Mouse (Mus musculus): ENCODE results near the gene Wdr1.
"Not testable (repeated sequence)": the region's sequence is repeated elsewhere in the genome, so short reads cannot be mapped to it uniquely, and the experiment has no call there.

Wdr1 gene

DNA sequence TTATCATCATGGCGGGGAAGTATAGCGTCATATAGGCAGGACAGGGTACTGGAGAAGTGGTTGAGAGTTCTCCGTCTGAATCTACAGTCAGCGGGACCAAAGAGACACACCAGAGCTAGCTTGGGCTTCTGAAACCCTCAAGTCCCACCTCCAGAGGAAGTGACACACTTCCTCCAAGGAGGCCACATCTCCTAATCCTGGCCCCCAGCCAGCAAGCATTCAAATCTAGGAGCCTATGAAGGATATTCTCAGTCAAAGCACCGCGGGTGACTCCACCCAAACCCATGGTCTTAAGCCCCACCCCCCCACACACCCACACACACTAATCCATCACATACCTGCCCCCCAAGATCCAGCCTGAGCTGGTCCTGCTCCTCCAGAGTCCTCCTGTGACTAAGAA is 69.1 kb downstream of the Wdr1 start:
- DNase-seq (ENCODE audit: low spot score): peak; percentile 18

DNA sequence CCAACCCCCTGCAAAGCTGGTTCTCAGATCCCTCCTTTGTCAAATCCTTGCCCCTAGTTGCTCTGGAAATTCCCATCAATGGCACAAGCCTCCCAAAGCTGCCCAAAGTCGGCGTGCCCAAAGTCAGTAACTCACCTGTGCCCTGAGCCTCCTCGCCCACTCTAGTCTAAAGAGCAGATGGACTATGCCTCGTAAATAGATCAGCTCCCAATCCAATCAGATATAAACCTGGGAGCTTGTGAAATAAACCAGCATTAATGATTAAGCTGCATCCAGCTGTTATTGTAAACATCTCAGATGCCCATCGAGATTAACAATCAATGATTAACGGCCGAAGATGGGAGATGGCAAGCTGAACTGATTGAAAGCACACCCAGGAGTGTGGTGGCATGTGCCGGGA is 71.3 kb downstream of the Wdr1 start:
- DNase-seq (ENCODE audit: low spot score): no peak

DNA sequence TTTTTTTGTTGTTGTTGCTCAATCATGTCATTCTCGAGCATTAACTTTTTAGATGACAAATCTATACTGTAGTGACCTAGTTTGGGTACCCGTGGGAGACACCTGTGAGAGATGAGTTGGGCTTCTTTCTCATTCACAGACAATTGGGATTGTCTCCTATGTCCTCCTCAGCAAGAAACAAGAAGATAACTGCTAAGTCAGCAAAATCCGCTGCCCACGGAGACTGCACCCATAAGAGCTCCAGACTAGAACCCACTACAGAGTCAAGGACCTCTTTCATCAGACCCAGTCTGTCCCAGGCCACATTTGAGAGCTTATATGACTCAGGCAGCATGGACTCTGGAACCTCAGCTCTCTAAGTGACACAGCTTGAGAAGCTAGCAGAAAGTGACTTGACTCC is 73.3 kb downstream of the Wdr1 start:
- no peak for DNase-seq (ENCODE audit: low spot score)

DNA sequence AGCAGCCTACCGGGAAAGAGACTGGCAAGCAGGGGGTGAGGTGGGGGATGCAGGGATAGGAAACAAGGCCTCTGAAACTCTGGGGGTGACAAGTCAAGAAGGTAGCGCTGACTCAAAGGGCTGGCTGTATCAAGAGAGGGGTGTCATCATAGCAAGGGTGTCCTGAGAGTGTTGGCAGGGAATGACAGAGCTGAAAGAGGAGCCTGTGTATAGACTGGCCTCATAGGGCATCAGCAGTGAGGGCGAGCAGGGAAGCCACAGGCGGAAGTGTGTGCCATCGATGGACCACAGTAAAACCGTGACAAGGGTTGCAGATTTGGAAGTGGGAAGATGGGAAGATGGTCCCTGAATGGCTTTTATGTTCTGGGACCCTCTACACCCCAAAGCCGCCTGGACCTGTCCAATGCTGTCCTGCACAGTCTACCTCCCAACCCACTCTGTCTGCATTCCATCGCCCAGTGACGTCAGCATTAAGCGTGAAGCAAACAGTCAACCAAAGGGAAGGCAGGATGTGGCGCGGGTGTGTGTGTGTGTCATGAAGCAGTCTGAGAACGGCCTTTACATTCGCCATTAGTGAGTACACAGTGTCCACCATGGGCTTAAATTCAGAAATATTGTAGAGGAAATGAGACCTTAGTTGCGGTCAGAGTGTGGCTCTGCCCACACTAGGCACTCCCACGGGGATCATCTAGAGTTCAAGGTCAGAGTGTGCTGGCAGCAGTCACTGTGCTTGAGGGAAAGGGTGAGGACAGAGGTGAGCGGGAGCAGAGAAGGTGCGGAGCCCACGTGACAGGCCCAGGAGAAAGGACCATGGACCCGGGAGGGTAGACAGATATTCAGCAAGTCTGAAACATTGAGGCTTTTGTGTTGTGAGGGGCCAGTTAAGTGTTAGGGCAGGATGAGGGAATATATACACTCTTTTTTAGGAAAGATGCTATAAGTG is 74.1 kb downstream of the Wdr1 start:
- DNase-seq (ENCODE audit: low spot score): no peak

DNA sequence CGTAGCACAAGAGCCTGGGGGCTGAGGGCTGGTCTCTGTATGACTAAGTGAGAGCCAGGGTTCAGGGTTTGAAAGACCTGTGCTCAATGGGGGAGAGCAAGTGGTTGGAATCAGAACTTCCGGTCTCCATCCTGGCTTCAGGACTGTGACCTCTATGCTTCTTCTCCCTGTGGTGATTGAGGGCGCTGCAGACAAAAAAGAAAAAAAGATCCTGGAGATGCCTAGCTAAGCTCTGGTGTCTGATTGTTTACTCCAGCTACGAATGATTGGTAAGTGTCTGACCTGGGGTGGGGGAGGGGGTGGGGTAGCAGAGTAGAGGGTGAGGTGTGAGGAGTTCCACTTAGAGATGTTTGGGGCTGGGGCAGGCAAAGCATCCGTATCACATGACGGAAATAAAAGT is 75.0 kb downstream of the Wdr1 start:
- DNase-seq (ENCODE audit: low spot score): no peak

DNA sequence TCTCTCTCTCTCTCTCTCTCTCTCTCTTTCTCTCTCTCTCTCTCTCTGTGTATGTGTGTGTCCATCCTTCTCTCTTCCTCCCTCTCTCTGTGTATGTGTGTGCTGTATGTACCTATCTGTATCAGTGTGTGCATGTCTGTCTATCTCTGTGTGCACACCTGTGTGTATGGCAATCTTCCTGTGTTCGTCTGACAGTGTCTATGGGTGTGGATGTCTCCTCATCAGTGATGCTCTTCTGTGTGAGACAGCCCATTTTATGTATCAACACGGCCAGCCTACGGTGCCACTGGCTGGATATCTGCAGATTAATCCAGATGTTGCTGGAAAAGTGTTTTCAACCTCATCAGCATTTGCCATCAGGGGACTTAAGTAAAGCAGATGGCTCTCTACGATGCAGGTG is 75.8 kb downstream of the Wdr1 start:
- no peak for DNase-seq (ENCODE audit: low spot score)

DNA sequence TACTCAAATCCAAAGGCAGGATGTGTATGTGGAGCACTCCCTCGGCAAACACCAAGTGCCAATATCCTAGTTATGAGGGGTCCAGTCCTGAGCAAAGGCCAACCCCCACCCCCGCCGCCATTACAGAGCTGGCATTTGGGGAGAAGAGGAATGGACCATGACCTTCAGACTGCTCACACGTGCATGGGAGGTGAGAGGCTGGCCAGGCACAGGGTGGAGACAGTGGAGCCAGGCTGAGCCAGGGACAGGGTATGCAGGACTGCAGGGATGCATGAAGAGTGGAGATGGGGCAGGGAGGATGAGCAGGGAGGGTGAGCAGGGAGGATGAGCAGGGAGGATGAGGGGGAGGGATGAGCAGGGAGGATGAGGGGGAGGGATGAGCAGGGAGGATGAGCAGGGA is 77.1 kb downstream of the Wdr1 start:
- DNase-seq (ENCODE audit: low spot score): no peak

DNA sequence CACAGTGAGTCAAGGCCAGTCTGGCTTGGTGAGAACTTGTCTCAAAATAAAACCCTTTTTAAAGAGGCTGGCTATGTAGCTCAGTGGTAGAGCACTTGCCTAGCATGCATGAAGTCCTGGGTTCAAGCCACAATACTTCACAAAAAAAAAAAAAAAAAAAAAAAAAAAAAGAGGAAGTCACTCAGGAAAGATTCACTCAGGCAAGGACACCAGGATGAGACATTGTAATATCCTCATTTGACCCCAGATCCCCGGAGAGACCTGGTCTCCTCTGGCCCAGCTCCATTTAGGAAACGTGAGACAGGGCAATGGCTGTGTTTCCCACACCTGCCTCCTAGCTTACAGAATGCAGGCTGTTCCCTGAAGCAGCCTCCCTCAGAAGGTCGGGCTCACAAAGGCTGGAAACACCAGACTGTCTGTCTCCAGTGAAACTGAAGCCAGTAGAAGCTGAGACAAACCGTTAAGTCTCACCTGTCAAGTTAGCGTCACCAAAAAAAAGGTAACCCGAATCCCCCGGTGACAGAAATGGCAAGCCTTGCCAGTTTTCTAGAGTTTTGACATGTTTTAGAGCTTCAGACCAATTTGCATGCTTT is 79.4 kb downstream of the Wdr1 start:
- DNase-seq (ENCODE audit: low spot score): no peak

DNA sequence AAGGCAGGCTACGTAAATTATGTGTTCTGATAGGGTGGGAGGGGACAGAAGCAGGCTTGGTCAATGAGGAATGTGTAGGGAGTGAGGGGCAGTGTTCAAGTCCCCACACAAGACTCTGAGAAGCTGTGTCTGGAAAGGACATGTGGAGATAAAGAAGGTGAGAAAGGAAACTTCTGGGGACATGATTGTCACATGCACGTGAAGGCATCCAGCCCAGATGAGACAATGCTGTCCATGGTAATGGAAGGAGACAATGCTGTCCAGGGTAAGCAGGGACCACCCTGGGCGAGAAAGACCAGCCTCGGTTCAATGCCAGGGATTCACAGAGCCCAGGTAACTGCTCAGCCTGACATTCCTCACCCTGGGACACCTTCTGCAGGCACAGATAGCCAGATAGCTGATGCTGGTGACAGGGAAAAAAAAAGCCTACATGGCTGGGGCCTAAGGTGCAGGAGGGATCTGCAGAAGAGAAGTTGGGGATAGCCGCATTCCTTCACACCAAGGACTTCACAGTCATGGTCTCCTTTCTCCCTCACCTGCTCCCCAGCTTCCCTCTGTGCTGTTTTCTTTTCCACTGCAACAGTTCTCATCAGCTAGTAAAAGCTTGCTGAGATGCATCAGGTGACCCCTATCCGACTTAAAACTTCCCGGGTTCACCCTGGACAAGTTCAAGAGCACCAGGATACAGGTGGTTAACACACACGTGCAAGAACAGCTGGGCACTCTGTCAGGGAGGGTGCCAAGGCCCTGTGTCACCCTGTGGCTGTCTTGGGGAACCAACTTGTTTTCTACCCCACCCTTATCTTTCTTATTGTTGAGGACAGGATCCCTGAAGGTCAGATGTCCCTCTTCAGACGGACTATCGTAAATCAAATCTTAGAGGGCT is 82.0 kb downstream of the Wdr1 start:
- DNase-seq (ENCODE audit: low spot score): no peak

DNA sequence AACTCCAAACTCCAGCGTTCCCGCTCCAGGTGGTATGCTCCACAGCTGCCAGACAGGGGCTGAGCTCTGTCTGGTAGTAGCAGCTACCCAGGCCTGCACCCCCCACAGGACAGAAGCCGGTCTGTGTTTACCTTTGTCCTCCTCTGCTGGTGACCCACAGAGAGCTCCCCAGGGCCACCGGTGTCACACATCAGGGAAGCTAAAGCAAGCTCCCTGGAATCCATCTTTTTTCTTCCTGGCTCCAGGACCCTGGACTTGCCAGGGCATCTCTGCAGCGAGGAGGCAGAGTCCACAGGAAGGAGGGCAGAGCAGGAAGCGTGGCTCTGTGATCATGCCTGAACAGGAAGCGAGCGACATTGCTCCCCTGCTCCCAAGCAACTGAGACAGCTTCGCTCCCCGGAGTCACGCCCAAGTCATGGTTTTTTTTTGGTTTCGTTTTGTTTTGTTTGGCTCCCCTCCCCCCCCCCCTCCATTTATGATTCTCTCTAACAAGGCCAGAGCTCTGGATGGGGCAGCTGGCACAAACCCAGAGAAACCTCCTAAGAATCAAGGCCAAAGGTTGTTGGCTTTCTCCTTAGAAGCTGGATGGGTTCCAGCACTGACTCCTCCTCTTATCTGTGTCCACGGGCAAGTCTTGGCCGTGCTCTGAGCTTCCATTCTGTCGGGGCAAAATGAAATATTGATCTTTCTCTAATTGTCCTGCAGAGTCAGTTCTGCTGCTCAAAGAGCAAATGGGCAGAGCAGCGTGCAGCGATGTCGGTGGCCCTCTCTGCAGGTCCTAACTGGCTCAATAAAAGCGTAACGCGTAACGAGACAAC is 82.9 kb downstream of the Wdr1 start:
- peak; percentile 64 for DNase-seq (ENCODE audit: low spot score)

DNA sequence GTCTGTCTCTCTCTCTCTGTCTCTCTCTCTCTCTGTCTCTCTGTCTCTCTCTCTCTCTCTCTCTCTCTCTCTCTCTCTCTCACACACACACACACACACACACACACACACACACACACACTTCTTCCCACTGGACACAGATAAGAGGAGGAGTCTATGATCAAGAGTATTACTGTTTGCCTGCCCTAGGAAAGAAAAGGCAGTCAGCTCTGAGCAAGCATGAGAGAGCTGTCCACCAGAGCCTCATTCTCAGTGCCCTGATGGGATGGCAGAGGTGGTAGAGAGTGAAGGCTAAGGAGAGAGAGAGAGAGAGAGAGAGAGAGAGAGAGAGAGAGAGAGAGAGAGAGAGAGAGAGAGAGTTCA is 83.5 kb downstream of the Wdr1 start:
- not testable (repeated sequence) for DNase-seq (ENCODE audit: low spot score)

DNA sequence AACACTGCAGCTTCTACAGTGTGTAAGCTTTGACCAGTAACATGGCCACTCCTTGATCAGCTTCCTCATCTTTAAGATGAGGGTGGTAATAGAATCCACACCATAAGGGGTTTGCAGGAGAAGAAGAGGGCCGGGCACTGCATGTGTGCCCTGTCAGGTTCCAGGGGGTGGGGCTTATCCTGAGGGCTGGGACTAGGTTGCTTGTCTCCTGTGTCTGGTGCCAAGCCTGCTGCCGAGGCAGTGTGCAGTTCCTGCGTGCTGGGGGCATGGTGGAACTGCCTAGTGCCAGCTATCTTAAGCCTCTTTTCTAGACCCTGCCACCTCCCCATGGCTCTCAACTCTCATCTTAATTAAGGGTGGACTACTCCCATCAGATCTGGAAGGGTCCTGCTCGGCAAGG is 84.0 kb downstream of the Wdr1 start:
- DNase-seq (ENCODE audit: low spot score): no peak

DNA sequence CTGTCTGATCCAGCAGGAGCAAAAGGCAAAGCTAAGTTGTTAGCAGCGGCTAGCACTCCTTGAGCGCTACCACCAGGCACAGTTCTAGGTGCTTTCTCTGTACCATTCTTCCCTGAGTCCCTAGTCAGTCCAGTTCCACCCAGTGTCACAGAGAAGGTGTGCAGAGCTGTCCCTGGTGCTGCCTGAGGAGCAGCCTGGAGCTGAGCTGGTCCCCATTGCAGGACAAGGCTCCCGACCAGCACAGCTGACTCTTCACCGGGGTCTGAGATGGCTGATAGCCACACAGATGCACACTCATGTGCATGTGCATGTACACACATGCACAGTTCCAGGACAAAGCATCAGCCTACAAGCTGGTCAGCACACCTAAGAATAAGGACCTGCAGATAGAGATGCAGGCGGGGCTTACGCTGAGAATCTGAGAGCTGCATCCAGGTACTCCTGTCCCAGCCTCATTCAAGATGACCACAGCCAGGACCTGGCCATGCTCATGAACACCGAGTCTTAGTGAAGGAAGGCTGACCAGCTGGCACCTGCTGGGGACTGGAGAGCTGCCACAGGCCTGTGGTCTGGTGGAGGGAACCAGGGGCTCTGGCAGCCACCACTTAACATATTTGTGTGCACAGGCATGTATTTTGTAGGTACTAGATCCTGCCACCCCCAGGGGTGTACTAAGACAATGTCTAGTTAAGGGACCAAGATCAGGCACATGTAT is 85.1 kb downstream of the Wdr1 start:
- DNase-seq (ENCODE audit: low spot score): no peak

DNA sequence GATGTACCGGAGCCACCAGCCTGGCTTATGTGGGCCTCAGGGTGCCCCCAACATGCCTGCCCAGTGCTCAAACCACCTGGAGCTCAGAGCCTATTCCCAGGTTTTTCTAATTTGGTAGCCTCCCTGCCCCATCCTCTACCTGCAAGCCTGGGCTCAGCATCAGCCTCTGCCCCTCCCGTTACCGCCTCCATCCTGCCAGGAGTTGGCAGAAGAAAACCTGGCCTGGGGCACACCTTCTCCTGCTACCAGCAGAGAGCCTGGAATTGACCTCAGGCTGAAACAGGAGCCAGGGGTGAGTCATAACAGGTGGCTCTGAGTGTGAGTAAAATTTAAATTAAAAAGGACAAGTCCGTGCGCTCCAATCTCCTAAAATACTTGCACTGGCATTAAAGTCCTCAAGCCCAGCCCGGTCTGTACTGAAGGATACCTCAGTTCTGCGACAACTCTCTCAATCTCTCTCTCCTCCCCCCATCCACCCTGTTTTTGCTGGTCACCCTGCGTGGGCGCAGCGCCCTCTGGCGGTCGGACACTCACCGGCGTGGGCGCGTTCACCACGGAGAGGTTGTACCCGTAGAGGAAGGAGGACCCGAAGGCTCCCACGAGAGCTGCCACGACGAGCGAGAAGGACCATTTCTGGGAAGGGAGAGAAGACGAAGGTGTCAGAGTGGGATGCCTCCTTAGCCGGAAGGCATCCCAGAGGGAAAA is 86.0 kb downstream of the Wdr1 start:
- peak; percentile 11 for DNase-seq (ENCODE audit: low spot score)
